Mouse (Mus musculus) heart, embryonic 16.5 days (tissue): ENCODE measurements around the gene Tff1. TPM values are rescaled to one million over a fixed set of nuclear protein-coding genes. Genes with fewer than 3 reads are reported as not detected.

Experiments
- ATAC-seq: fragments of 200-750 bp; cut with Nextera tagmentation; replicated peaks from 2 replicates; pipeline ENCODE4 v1.8.0; 2017; ENCODE audit warnings: moderate number of reproducible peaks; ENCODE audit not compliant: insufficient read depth, low FRiP score; ENCODE audit errors: extremely low read depth
- H3K27ac ChIP-seq: fragments of 300-500 bp; sonication (generic); 2 replicates; pipeline ENCODE4 v1.5.1; 2014; ENCODE audit warnings: mild to moderate bottlenecking, low read length, control low read depth, moderate library complexity
- H3K27me3 ChIP-seq: fragments of 300-500 bp; sonication (generic); 2 replicates; pipeline ENCODE4 v1.6.1; 2014; ENCODE audit warnings: low read length, mixed read lengths; ENCODE audit not compliant: control insufficient read depth, insufficient read depth
- H3K36me3 ChIP-seq: fragments of 300-500 bp; sonication (generic); 2 replicates; pipeline ENCODE4 v1.6.1; 2014; ENCODE audit not compliant: control insufficient read depth, insufficient read depth
- H3K4me1 ChIP-seq: fragments of 300-500 bp; sonication (generic); 2 replicates; pipeline ENCODE4 v1.6.1; 2014; ENCODE audit warnings: low read length, mixed read lengths; ENCODE audit not compliant: control insufficient read depth, insufficient read depth
- H3K4me2 ChIP-seq: fragments of 300-500 bp; sonication (generic); 2 replicates; pipeline ENCODE4 v1.6.1; 2014; ENCODE audit warnings: low read depth, mild to moderate bottlenecking, control low read depth, low read length
- H3K4me3 ChIP-seq: fragments of 300-500 bp; sonication (generic); 2 replicates; pipeline ENCODE4 v1.5.1; 2014; ENCODE audit warnings: mild to moderate bottlenecking, control low read depth, low read length
- H3K9ac ChIP-seq: fragments of 300-500 bp; sonication (generic); 2 replicates; pipeline ENCODE4 v1.6.1; 2014; ENCODE audit warnings: low read length, control low read depth
- H3K9me3 ChIP-seq: fragments of 300-500 bp; sonication (generic); replicated peaks from 2 replicates; pipeline ENCODE4 v1.6.1; 2016; ENCODE audit warnings: low read length; ENCODE audit not compliant: control insufficient read depth
- WGBS: fragments of 180-500 bp; shearing (Covaris S2); extraction: QIAGEN DNeasy Blood & Tissue Kit; methylation state at CpG from one replicate; pipeline ENCODE4 v1.1.7; 2014; 5-methylcytosine and 5-hydroxymethylcytosine counted together
- polyA plus RNA-seq: library from polyadenylated mRNA; unstranded; fragments of >200 nt; fragmentation: Nextera tagmentation; extraction: Ambion mirVana; gene quantifications from 2 replicates; pipeline ENCODE4 v1.2.1, GENCODE M21; 2015

Tff1 gene
- polyA plus RNA-seq, 1 experiment from 2014 or later, result not detected

GRCm38 (mm10) chr17:31142116-31142515 is 23.0 kb downstream of the Tff1 start:
- Histone ChIP-seq H3K4me3 (no peak overlapping the region), H3K27me3 (no peaks in the 10 kb centered on the region), H3K27ac (no peak overlapping the region), H3K4me2 (no peak overlapping the region), H3K9me3 (peaks cover 6% of the 10 kb centered on the region; the same call in 1 of the 2 replicates), H3K4me1 (no peaks in the 10 kb centered on the region), H3K9ac (no peak overlapping the region), H3K36me3 (no peaks in the 10 kb centered on the region)
- WGBS, result 86% methylated on average over 7 of the region's 7 CpGs
- ATAC-seq, result no peak

- H3K36me3 ChIP-seq, result no peaks in the 10 kb centered on the region
- no peak overlapping the region for H3K9ac ChIP-seq
- H3K27me3 ChIP-seq, result 0 out of 2 replicates have a peak, but pooled peaks cover 2% of the 10 kb centered on the region
- H3K4me1 ChIP-seq, result no peaks in the 10 kb centered on the region
- H3K4me3 ChIP-seq, result no peak overlapping the region
- WGBS, result 16% methylated on average over 5 of the region's 5 CpGs
- no peak overlapping the region for H3K27ac ChIP-seq
- no peak for ATAC-seq
- H3K4me2 ChIP-seq, result no peak overlapping the region
- H3K9me3 ChIP-seq, result no peaks in the 10 kb centered on the region
Measured at GRCm38 (mm10) chr17:31138398-31138797, 26.7 kb downstream of the Tff1 start.

DNA sequence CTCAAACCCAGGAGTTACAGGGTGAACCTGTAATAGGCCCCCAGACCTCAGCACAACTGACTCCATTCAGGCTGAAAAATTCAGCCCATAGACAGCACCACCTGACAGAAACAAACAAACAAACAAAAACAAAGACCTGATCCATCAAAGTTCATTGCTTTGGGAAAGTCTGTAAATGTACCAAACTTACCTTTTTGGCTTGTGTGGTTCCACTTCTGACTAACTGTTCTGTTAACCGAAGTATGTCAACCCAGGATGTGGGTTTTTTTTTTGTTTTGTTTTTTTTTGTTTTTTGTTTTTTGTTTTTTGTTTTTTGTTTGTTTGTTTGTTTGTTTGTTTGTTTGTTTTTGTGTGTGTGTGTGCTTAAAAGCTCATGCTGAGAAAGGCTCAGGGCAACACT is 28.3 kb downstream of the Tff1 start:
- H3K4me2 ChIP-seq, result no peak overlapping the region
- no peak for ATAC-seq
- no peak overlapping the region for H3K9ac ChIP-seq
- no peaks in the 10 kb centered on the region for H3K36me3 ChIP-seq
- H3K9me3 ChIP-seq, result no peaks in the 10 kb centered on the region
- 0 out of 2 replicates have a peak, but pooled peaks cover 2% of the 10 kb centered on the region for H3K27me3 ChIP-seq
- whole genome bisulfite sequencing, result 72% methylated on average over 1 of the region's 1 CpGs
- H3K4me1 ChIP-seq, result no peaks in the 10 kb centered on the region
- no peak overlapping the region for H3K4me3 ChIP-seq
- H3K27ac ChIP-seq, result no peak overlapping the region

GRCm38 (mm10) chr17:31136291-31136690 is 28.8 kb downstream of the Tff1 start:
- H3K27me3 ChIP-seq, result 0 out of 2 replicates have a peak, but pooled peaks cover 2% of the 10 kb centered on the region

GRCm38 (mm10) chr17:31134913-31135312 is 30.2 kb downstream of the Tff1 start:
- Histone ChIP-seq H3K4me2 (no peak overlapping the region), H3K9ac (no peak overlapping the region), H3K36me3 (no peaks in the 10 kb centered on the region), H3K4me3 (no peak overlapping the region), H3K27ac (no peak overlapping the region), H3K9me3 (no peaks in the 10 kb centered on the region), H3K27me3 (0 out of 2 replicates have a peak, but pooled peaks cover 2% of the 10 kb centered on the region), H3K4me1 (no peaks in the 10 kb centered on the region)
- no peak for ATAC-seq
- 68% methylated on average over 6 of the region's 6 CpGs for WGBS

More at GRCm38 (mm10) chr17:31136291-31136690, 28.8 kb downstream of the Tff1 start:
- 45% methylated on average over 3 of the region's 3 CpGs for WGBS
- H3K4me3 ChIP-seq, result no peak overlapping the region
- H3K9ac ChIP-seq, result no peak overlapping the region
- no peak overlapping the region for H3K4me2 ChIP-seq
- no peak overlapping the region for H3K27ac ChIP-seq
- no peaks in the 10 kb centered on the region for H3K36me3 ChIP-seq
- ATAC-seq, result no peak
- no peaks in the 10 kb centered on the region for H3K4me1 ChIP-seq
- H3K9me3 ChIP-seq, result no peaks in the 10 kb centered on the region

DNA sequence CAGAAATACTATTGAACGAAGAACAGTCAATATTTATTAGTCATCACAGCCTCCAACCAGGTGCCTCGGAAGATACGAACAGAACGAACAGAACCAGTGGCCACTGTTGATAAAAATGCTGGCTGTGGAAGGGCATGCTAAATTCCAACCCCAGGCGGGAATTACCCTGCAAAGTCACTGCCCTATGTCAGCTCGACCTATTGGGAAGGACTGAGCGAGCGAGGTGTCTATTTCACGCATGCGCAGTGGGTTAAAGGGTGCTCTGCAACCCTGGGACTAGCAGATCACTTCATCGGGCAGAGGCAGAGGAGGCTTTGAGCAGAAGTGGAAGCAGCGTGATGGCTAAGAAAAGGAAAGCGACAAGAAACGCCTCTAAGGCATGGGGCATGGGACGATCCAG is 31.3 kb downstream of the Tff1 start:
- ATAC-seq, result no peak
- no peaks in the 10 kb centered on the region for H3K4me1 ChIP-seq
- WGBS, result 68% methylated on average over 15 of the region's 15 CpGs

DNA sequence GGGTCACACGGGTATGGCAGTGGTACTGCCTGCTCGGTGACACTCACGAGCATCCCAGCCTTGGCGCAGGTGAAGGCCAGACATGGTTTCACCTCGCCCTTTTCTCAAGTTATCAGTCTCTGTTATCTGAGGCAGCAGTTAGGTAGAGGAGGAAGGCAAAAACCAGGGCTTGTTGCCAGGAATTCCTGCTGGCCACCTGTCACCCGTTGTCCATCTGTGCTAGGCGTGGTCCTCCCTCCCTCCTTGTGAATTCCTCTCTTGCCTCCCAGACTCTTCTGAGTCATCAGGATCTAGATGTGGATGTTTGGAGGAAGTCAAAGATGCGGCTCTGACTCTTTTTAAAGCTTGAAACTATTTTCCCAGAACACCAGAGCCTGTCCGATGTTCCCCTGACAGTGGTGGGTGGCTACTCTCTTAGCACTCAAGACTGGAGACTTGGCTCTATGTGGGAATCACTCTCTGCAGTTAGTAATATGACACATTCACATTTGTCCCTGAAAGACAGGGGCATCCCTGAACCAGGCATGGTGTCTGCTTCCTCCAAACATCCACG is 33.7 kb downstream of the Tff1 start:
- no peaks in the 10 kb centered on the region for H3K9me3 ChIP-seq
- 69% methylated on average over 10 of the region's 10 CpGs for WGBS
- H3K9ac ChIP-seq, result no peak overlapping the region
- no peak overlapping the region for H3K4me2 ChIP-seq
- H3K4me1 ChIP-seq, result no peaks in the 10 kb centered on the region
- peaks cover 13% of the 10 kb centered on the region for H3K27me3 ChIP-seq
- H3K36me3 ChIP-seq, result no peaks in the 10 kb centered on the region
- ATAC-seq, result no peak
- H3K4me3 ChIP-seq, result no peak overlapping the region
- no peak overlapping the region for H3K27ac ChIP-seq

More for the DNA sequence above, 31.3 kb downstream of the Tff1 start:
- H3K36me3 ChIP-seq, result no peaks in the 10 kb centered on the region
- H3K9me3 ChIP-seq, result no peaks in the 10 kb centered on the region
- no peak overlapping the region for H3K9ac ChIP-seq
- H3K27ac ChIP-seq, result no peak overlapping the region
- no peak overlapping the region for H3K4me2 ChIP-seq
- no peak overlapping the region for H3K4me3 ChIP-seq
- 0 out of 2 replicates have a peak, but pooled peaks cover 2% of the 10 kb centered on the region for H3K27me3 ChIP-seq

- 23% methylated on average over 2 of the region's 2 CpGs for WGBS
- H3K4me2 ChIP-seq, result no peak within 1 kb of the TSS
- H3K9ac ChIP-seq, result no peak within 1 kb of the TSS
Measured at GRCm38 (mm10) chr17:31129452-31129851, 35.6 kb downstream of the Tff1 start, which contains the start of gene Tff3. Tff3 (minus strand) TSS chr17:31129646.

GRCm38 (mm10) chr17:31128708-31129318 is 36.3 kb downstream of the Tff1 start:
- H3K9me3 ChIP-seq, result no peaks in the 10 kb centered on the region; the same call in 1 of the 2 replicates
- no peak overlapping the region for H3K9ac ChIP-seq
- H3K27ac ChIP-seq, result no peak overlapping the region
- H3K36me3 ChIP-seq, result no peaks in the 10 kb centered on the region
- no peaks in the 10 kb centered on the region for H3K4me1 ChIP-seq
- ATAC-seq, result no peak
- no peak overlapping the region for H3K4me3 ChIP-seq
- peaks cover 11% of the 10 kb centered on the region for H3K27me3 ChIP-seq
- 71% methylated on average over 9 of the region's 9 CpGs for WGBS
- no peak overlapping the region for H3K4me2 ChIP-seq

More at GRCm38 (mm10) chr17:31129452-31129851, 35.6 kb downstream of the Tff1 start, which contains the start of gene Tff3:
- ATAC-seq, result no peak
- Histone ChIP-seq H3K27me3 (peaks cover 11% of the 10 kb centered on the region), H3K9me3 (no peaks in the 10 kb centered on the region), H3K36me3 (no peaks in the 10 kb centered on the region), H3K4me1 (no peaks in the 10 kb centered on the region), H3K4me3 (no peak within 1 kb of the TSS), H3K27ac (no peak within 1 kb of the TSS)
